Mouse (Mus musculus): ENCODE data around the gene Odc1.

Odc1 gene

GRCm38 (mm10) chr12:17588906-17589612 is 44.5 kb downstream of the Odc1 start:
- no peak for DNase-seq

GRCm38 (mm10) chr12:17591249-17591648 is 46.7 kb downstream of the Odc1 start:
- no peak for DNase-seq

- DNase-seq: no peak
These were observed 49.4 kb downstream of the Odc1 start for GRCm38 (mm10) chr12:17593956-17594355.

- DNase-seq: no peak
These were observed 50.1 kb downstream of the Odc1 start for GRCm38 (mm10) chr12:17594701-17595100.

- DNase-seq: no peak
These were observed 50.6 kb downstream of the Odc1 start for GRCm38 (mm10) chr12:17595166-17595565.

Measured in kidney, adult 11 months (tissue).